1 mouse cellular context compared by ENCODE assay signal in the genomic region with DNA sequence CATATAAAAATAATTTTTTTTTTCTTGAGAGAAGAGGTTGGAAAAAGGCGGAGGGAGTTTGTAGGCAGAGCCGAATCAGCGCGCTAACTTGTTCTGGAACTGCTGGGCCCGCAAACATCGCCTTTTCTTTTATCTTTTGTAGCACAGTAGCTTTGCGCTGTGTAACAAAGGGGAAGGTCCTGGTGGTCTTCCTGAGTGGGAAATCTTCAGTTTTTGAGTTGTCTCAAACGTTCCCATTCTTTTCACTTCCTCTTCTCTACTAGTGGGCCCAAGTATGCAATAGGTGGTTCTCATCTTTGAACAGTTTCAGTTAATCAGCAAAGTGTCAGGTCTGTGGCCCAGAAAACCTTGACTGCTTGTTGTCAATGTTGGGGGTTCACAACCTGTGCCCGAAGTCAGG.
A peak's percentile ranks its signal among the peaks of the same experiment; 100 is the strongest.
TF ChIP-seq lines count a peak whose summit lies in the region.

No protein-coding gene starts in this region.

TF ChIP-seq in CH12.LX, 34 proteins besides CTCF, POLR2A, EP300 and RAD21:
- TF ChIP-seq TCF12 (IDR thresholded peaks at IDR 0.05; ENCODE audit: low read depth, low read length) (no peak), IRF4 (IDR thresholded peaks at IDR 0.05; ENCODE audit: low read depth, low read length) (peak; percentile 62), BHLHE40 (IDR thresholded peaks at IDR 0.05; ENCODE audit: low read depth, low read length) (no peak), KAT2A (IDR thresholded peaks at IDR 0.05; ENCODE audit: insufficient replicate concordance, low read length) (no peak), ZNF384 (IDR thresholded peaks at IDR 0.05; ENCODE audit: low read depth, low read length) (0 out of 2 replicates have a peak, but pooled peaks have one; percentile 2), MAZ (IDR thresholded peaks at IDR 0.05; ENCODE audit: low read depth, low read length) (no peak), HCFC1 (IDR thresholded peaks at IDR 0.05; ENCODE audit: low read depth, low read length) (no peak)
